8 mouse cellular contexts compared by ENCODE assay signal in genomic region chr9:119460410-119460809, GRCm38 (mm10). TPM values are rescaled to one million over a fixed set of nuclear protein-coding genes. Genes with fewer than 3 reads are reported as not detected.
DNase-seq lines count a peak whose midpoint lies in the region; ATAC-seq and TF ChIP-seq lines count a peak whose summit lies in the region.

No protein-coding gene starts in this region.

- no peak overlapping the region for H3ac ChIP-seq in C2C12 (ENCODE audit: control insufficient read depth, insufficient read length, low read depth)

- H3K4me1 ChIP-seq in intestine, postnatal 0 days (replicated peaks; ENCODE audit: control insufficient read depth, insufficient read depth, low read length): no peaks in the 10 kb centered on the region
- no peaks in the 10 kb centered on the region for H3K4me1 ChIP-seq in liver, embryonic 11.5 days (replicated peaks; ENCODE audit: control insufficient read depth, insufficient read depth, low read length)

- ATAC-seq in frontal cortex, adult (ENCODE audit: low TSS enrichment): peak; percentile 82
- peak; percentile 22; the same call in 1 of the 2 replicates for ATAC-seq in intestine, postnatal 0 days
- ATAC-seq in liver, embryonic 11.5 days (replicated peaks; ENCODE audit: low FRiP score): 0 out of 2 replicates have a peak, but pooled peaks have one; percentile 48
- peak; percentile 50; the same call in 1 of the 2 replicates for ATAC-seq in neutrophil, adult 5-6 weeks (ENCODE audit: extremely low read depth, insufficient number of reproducible peaks, low FRiP score, poor library complexity, severe bottlenecking)
- no peak for ATAC-seq in monocyte, adult 5-6 weeks (replicated peaks; ENCODE audit: insufficient number of reproducible peaks, low FRiP score, low TSS enrichment, poor library complexity, severe bottlenecking)

- TF ChIP-seq CTCF in C2C12 (IDR thresholded peaks at IDR 0.05; ENCODE audit: control insufficient read depth, insufficient read depth, insufficient read length): peak; percentile 86
- peak; percentile 95 for TF ChIP-seq CTCF in intestine, postnatal 0 days (IDR thresholded peaks at IDR 0.05; ENCODE audit: low read depth)

- WGBS in intestine, postnatal 0 days: 42% methylated on average over 8 of the region's 8 CpGs
- 53% methylated on average over 8 of the region's 8 CpGs for WGBS in liver, embryonic 11.5 days

- H3K4me3 ChIP-seq in C2C12 (ENCODE audit: insufficient read depth, poor library complexity, severe bottlenecking): no peak overlapping the region
- H3K4me3 ChIP-seq in intestine, postnatal 0 days (ENCODE audit: low read depth, low read length): no peak overlapping the region
- H3K4me3 ChIP-seq in liver, embryonic 11.5 days (ENCODE audit: low read depth, low read length): no peak overlapping the region

- H3K79me3 ChIP-seq in C2C12 (ENCODE audit: low read depth): no peaks in the 10 kb centered on the region

- no peaks in the 10 kb centered on the region for H3K79me2 ChIP-seq in C2C12 (ENCODE audit: control insufficient read depth, insufficient read depth)

- no peaks in the 10 kb centered on the region for H3K27me3 ChIP-seq in C2C12 (ENCODE audit: control insufficient read depth, insufficient read depth, insufficient read length)
- no peaks in the 10 kb centered on the region for H3K27me3 ChIP-seq in intestine, postnatal 0 days (replicated peaks; ENCODE audit: control insufficient read depth, insufficient read depth, low read length)
- no peaks in the 10 kb centered on the region for H3K27me3 ChIP-seq in liver, embryonic 11.5 days (replicated peaks; ENCODE audit: control insufficient read depth, insufficient read depth, low read length)

- DNase-seq in MEL-GATA-1-ER (ENCODE audit: extremely low read depth, low read depth): peak; percentile 25
- peak; percentile 54 for DNase-seq in cerebellum, adult 8-10 months
- DNase-seq in liver, embryonic 11.5 days (ENCODE audit: low spot score): no peak

- H3K4me2 ChIP-seq in intestine, postnatal 0 days (replicated peaks; ENCODE audit: low read depth): no peak overlapping the region
- H3K4me2 ChIP-seq in liver, embryonic 11.5 days: no peak overlapping the region

- no peaks in the 10 kb centered on the region for H3K9me3 ChIP-seq in intestine, postnatal 0 days (ENCODE audit: control insufficient read depth)
- H3K9me3 ChIP-seq in liver, embryonic 11.5 days (ENCODE audit: control insufficient read depth, low read length): no peaks in the 10 kb centered on the region

- no peak overlapping the region for H3K9ac ChIP-seq in intestine, postnatal 0 days (ENCODE audit: low read depth, low read length)
- H3K9ac ChIP-seq in liver, embryonic 11.5 days (ENCODE audit: low read depth, low read length): no peak overlapping the region

- H3K36me3 ChIP-seq in C2C12 (ENCODE audit: control insufficient read depth, insufficient read depth): peaks cover 25% of the 10 kb centered on the region
- peaks cover 43% of the 10 kb centered on the region for H3K36me3 ChIP-seq in intestine, postnatal 0 days (ENCODE audit: control insufficient read depth, insufficient read depth)
- peaks cover 27% of the 10 kb centered on the region for H3K36me3 ChIP-seq in liver, embryonic 11.5 days (ENCODE audit: control insufficient read depth, insufficient read depth, low read length)

- H3K27ac ChIP-seq in intestine, postnatal 0 days (ENCODE audit: low read depth, low read length): no peak overlapping the region
- H3K27ac ChIP-seq in liver, embryonic 11.5 days (ENCODE audit: low read depth, low read length): no peak overlapping the region

TF ChIP-seq in C2C12, 6 proteins besides CTCF, POLR2A, EP300 and RAD21:
- no peak for TF ChIP-seq USF1 (IDR thresholded peaks at IDR 0.05; ENCODE audit: low read depth)
- no peak for TF ChIP-seq MAX (IDR thresholded peaks at IDR 0.05)
- no peak for TF ChIP-seq MYOG (IDR thresholded peaks at IDR 0.05; ENCODE audit: control insufficient read depth, extremely low read depth, insufficient read length)
- TF ChIP-seq MYOD1 (IDR thresholded peaks at IDR 0.05; ENCODE audit: control insufficient read depth, insufficient read length, low read depth): no peak
- TF ChIP-seq FOSL1 (IDR thresholded peaks at IDR 0.05; ENCODE audit: insufficient read depth, low read length, poor library complexity, severe bottlenecking): no peak
- TF ChIP-seq CEBPB (IDR thresholded peaks at IDR 0.05; ENCODE audit: low read depth): no peak

RNA-seq across cellular contexts. Expression of gene Exog, which starts 15.7 kb away (rescaled TPM):
- polyA plus RNA-seq in C2C12 (2012; fragmentation: generic; extraction: Trizol): 7.3 TPM
- polyA plus RNA-seq in intestine, postnatal 0 days (2015; fragmentation: Nextera tagmentation; extraction: Ambion mirVana): 4.4 and 4.6 TPM in 2 replicates
- polyA plus RNA-seq in liver, embryonic 11.5 days (2014; fragmentation: Nextera tagmentation; extraction: Ambion mirVana): 18.7 and 22.5 TPM in 2 replicates
- total RNA-seq in neutrophil, adult 5-6 weeks (2017): 3.3 and 3.9 TPM in 2 replicates
- total RNA-seq in monocyte, adult 5-6 weeks (2017): 0.48 to 4.9 TPM (median 4.6 TPM) in 3 replicates

RNA-seq across cellular contexts. Expression of gene Acvr2b, which starts 58.5 kb away (rescaled TPM):
- polyA plus RNA-seq in C2C12 (2012; fragmentation: generic; extraction: Trizol): 0.83 TPM
- 5.4 and 5.8 TPM in 2 replicates for polyA plus RNA-seq in intestine, postnatal 0 days (2015; fragmentation: Nextera tagmentation; extraction: Ambion mirVana)
- polyA plus RNA-seq in liver, embryonic 11.5 days (2014; fragmentation: Nextera tagmentation; extraction: Ambion mirVana): 15.8 and 16.4 TPM in 2 replicates
- total RNA-seq in neutrophil, adult 5-6 weeks (2017): not detected in 2 replicates
- total RNA-seq in monocyte, adult 5-6 weeks (2017): 0.49 to 1.9 TPM in 2 of 3 replicates, not detected in the other
